Mouse (Mus musculus) neural tube, embryonic 14.5 days (tissue): Measurements from ENCODE around the gene Engase. TPM values are rescaled to one million over a fixed set of nuclear protein-coding genes. Genes with fewer than 3 reads are reported as not detected.

Source experiments
- ATAC-seq: fragments of 200-750 bp; cut with Nextera tagmentation; 2 replicates; pipeline ENCODE4 v1.8.0; 2017; ENCODE audit warnings: low read depth, mild to moderate bottlenecking, moderate TSS enrichment, moderate library complexity
- H3K27ac ChIP-seq: fragments of 300-500 bp; sonication (generic); 2 replicates; pipeline ENCODE4 v1.5.1; 2014; ENCODE audit warnings: low read depth, mild to moderate bottlenecking, control low read depth, low read length, moderate library complexity, mixed read lengths
- H3K27me3 ChIP-seq: fragments of 300-500 bp; sonication (generic); 2 replicates; pipeline ENCODE4 v1.6.1; 2014; ENCODE audit warnings: low read length; ENCODE audit not compliant: control insufficient read depth, insufficient read depth
- H3K36me3 ChIP-seq: fragments of 300-500 bp; sonication (generic); 2 replicates; pipeline ENCODE4 v1.6.1; 2014; ENCODE audit warnings: low read length, mixed read lengths; ENCODE audit not compliant: control insufficient read depth, insufficient read depth
- H3K4me1 ChIP-seq: fragments of 300-500 bp; sonication (generic); 2 replicates; pipeline ENCODE4 v1.6.1; 2014; ENCODE audit warnings: low read length; ENCODE audit not compliant: control insufficient read depth, insufficient read depth
- H3K4me2 ChIP-seq: fragments of 300-500 bp; sonication (generic); 2 replicates; pipeline ENCODE4 v1.6.1; 2014; ENCODE audit warnings: mild to moderate bottlenecking, low read depth, low read length, control low read depth
- H3K4me3 ChIP-seq: fragments of 300-500 bp; sonication (generic); 2 replicates; pipeline ENCODE4 v1.5.1; 2014; ENCODE audit warnings: low read depth, low read length, control low read depth, mixed read lengths
- H3K9ac ChIP-seq: fragments of 300-500 bp; sonication (generic); replicated peaks from 2 replicates; pipeline ENCODE4 v1.6.1; 2014; ENCODE audit warnings: low read depth, mild to moderate bottlenecking, control low read depth, low read length, mixed read lengths
- H3K9me3 ChIP-seq: fragments of 300-500 bp; sonication (generic); 2 replicates; pipeline ENCODE4 v1.6.1; 2016; ENCODE audit warnings: low read length; ENCODE audit not compliant: control insufficient read depth
- WGBS: fragments of 180-500 bp; shearing (Covaris S2); extraction: QIAGEN DNeasy Blood & Tissue Kit; methylation state at CpG from one replicate; pipeline ENCODE4 v1.1.7; 2014; 5-methylcytosine and 5-hydroxymethylcytosine counted together
- polyA plus RNA-seq: library from polyadenylated mRNA; unstranded; fragments of >200 nt; fragmentation: Nextera tagmentation; extraction: Ambion mirVana; gene quantifications from 2 replicates; pipeline ENCODE4 v1.2.1, GENCODE M21; 2014

Gene Engase
- polyA plus RNA-seq, result 5.9 and 6.0 TPM in 2 replicates

GRCm38 (mm10) chr11:118476396-118477373 is at the start of gene Engase:
Engase (plus strand) TSS chr11:118476829.
- Histone ChIP-seq H3K4me3 (peak within 1 kb of the TSS; percentile 62), H3K4me1 (peaks cover 5% of the 10 kb centered on the region), H3K9ac (peak within 1 kb of the TSS; percentile 67), H3K27me3 (no peaks in the 10 kb centered on the region), H3K27ac (peak within 1 kb of the TSS; percentile 49; the same call in 1 of the 2 replicates), H3K4me2 (peak within 1 kb of the TSS; percentile 90), H3K36me3 (no peaks in the 10 kb centered on the region), H3K9me3 (no peaks in the 10 kb centered on the region)
- peak; percentile 99 for ATAC-seq
- under 1% methylated on average over 57 of the region's 57 CpGs for WGBS

GRCm38 (mm10) chr11:118427266-118427779 is 49.3 kb upstream of the Engase start:
- Histone ChIP-seq H3K4me3 (no peak overlapping the region), H3K4me1 (peaks cover 14% of the 10 kb centered on the region; the same call in 1 of the 2 replicates), H3K27me3 (no peaks in the 10 kb centered on the region), H3K9ac (no peak overlapping the region), H3K9me3 (no peaks in the 10 kb centered on the region), H3K27ac (no peak overlapping the region), H3K4me2 (peak overlapping the region; percentile 33; the same call in 1 of the 2 replicates), H3K36me3 (no peaks in the 10 kb centered on the region)
- no peak for ATAC-seq
- WGBS, result 48% methylated on average over 3 of the region's 3 CpGs

- ATAC-seq, result no peak
- no peaks in the 10 kb centered on the region for H3K36me3 ChIP-seq
- no peaks in the 10 kb centered on the region for H3K9me3 ChIP-seq
- WGBS, result 2% methylated on average over 8 of the region's 8 CpGs
- no peaks in the 10 kb centered on the region for H3K27me3 ChIP-seq
- no peak within 1 kb of the TSS; the same call in 1 of the 2 replicates for H3K27ac ChIP-seq
- peaks cover 14% of the 10 kb centered on the region; the same call in 1 of the 2 replicates for H3K4me1 ChIP-seq
- peak within 1 kb of the TSS; percentile 9; the same call in 1 of the 2 replicates for H3K4me3 ChIP-seq
- H3K4me2 ChIP-seq, result peak within 1 kb of the TSS; percentile 33
- peak within 1 kb of the TSS; percentile 22 for H3K9ac ChIP-seq
Measured at GRCm38 (mm10) chr11:118427986-118428385, 48.6 kb upstream of the Engase start, which contains the start of gene C1qtnf1. C1qtnf1 (plus strand) TSS chr11:118428203.

- Histone ChIP-seq H3K27me3 (no peaks in the 10 kb centered on the region), H3K36me3 (no peaks in the 10 kb centered on the region), H3K4me1 (peaks cover 13% of the 10 kb centered on the region), H3K4me2 (peak overlapping the region; percentile 33), H3K9me3 (no peaks in the 10 kb centered on the region), H3K9ac (no peak overlapping the region; the same call in 1 of the 2 replicates), H3K27ac (no peak overlapping the region), H3K4me3 (peak overlapping the region; percentile 9; the same call in 1 of the 2 replicates)
- WGBS, result 11% methylated on average over 11 of the region's 11 CpGs
- no peak for ATAC-seq
Measured at GRCm38 (mm10) chr11:118428460-118428868, 48.2 kb upstream of the Engase start.

- 64% methylated on average over 8 of the region's 8 CpGs for WGBS
- Histone ChIP-seq H3K27me3 (no peaks in the 10 kb centered on the region), H3K9ac (no peak overlapping the region; the same call in 1 of the 2 replicates), H3K27ac (no peak overlapping the region), H3K9me3 (no peaks in the 10 kb centered on the region), H3K4me1 (peaks cover 14% of the 10 kb centered on the region), H3K4me3 (peak overlapping the region; percentile 9; the same call in 1 of the 2 replicates), H3K36me3 (no peaks in the 10 kb centered on the region), H3K4me2 (peak overlapping the region; percentile 33)
- no peak for ATAC-seq
Measured at GRCm38 (mm10) chr11:118428944-118429709, 47.5 kb upstream of the Engase start.

GRCm38 (mm10) chr11:118430291-118430885 is 46.2 kb upstream of the Engase start:
- Histone ChIP-seq H3K36me3 (no peaks in the 10 kb centered on the region), H3K9me3 (no peaks in the 10 kb centered on the region), H3K4me1 (peaks cover 10% of the 10 kb centered on the region), H3K9ac (no peak overlapping the region), H3K4me3 (no peak overlapping the region), H3K27ac (no peak overlapping the region), H3K27me3 (no peaks in the 10 kb centered on the region), H3K4me2 (no peak overlapping the region)
- ATAC-seq, result no peak
- 53% methylated on average over 4 of the region's 4 CpGs for WGBS

- Histone ChIP-seq H3K9ac (no peak overlapping the region), H3K27ac (no peak overlapping the region), H3K9me3 (no peaks in the 10 kb centered on the region), H3K4me3 (no peak overlapping the region), H3K4me1 (peaks cover 10% of the 10 kb centered on the region), H3K36me3 (no peaks in the 10 kb centered on the region), H3K27me3 (no peaks in the 10 kb centered on the region), H3K4me2 (no peak overlapping the region)
- WGBS, result 69% methylated on average over 14 of the region's 16 CpGs
- no peak for ATAC-seq
Measured at GRCm38 (mm10) chr11:118431100-118431948, 45.3 kb upstream of the Engase start.
